In genomic region chr9:43293058-43293457, GRCm38 (mm10) we compare ENCODE assay signal across 31 mouse cellular contexts. TPM values are rescaled to one million over a fixed set of nuclear protein-coding genes. Genes with fewer than 3 reads are reported as not detected.
A peak's percentile ranks its signal among the peaks of the same experiment; 100 is the strongest.
DNase-seq lines count a peak whose midpoint lies in the region; ATAC-seq lines count a peak whose summit lies in the region.
"Had no signal": no experiment of that assay in that cellular context is flagged by ENCODE, and none has a peak within 500 bp of the region (broad histone marks: within the 10 kb centered on the region; RNA-seq: fewer than 3 reads in every experiment).

No protein-coding gene starts in this region.

- intact Hi-C loops in heart, postnatal 36 days (cut with DNase I): no loop called here

- no peak for ATAC-seq in erythroid progenitor cell, adult 5-6 weeks (replicated peaks; ENCODE audit: low FRiP score, poor library complexity, severe bottlenecking)
- no peak for ATAC-seq in liver, embryonic 12.5 days
- ATAC-seq in kidney, embryonic 14.5 days (ENCODE audit: low FRiP score, low TSS enrichment): no peak
- ATAC-seq: CD4-positive, CD25-positive, alpha-beta regulatory T cell, adult 4 months; forebrain, embryonic 14.5 days; forebrain, postnatal 0 days; hindbrain, embryonic 16.5 days; intestine, embryonic 15.5 days had no signal

- DNase-seq in heart, adult 18-20 months: peak; percentile 37 to 53
- DNase-seq in heart, postnatal 36 days: no peak
- peak; percentile 81 for DNase-seq in NIH3T3 (ENCODE audit: low read depth)
- peak; percentile 80 for DNase-seq in fat pad, adult 2 months (ENCODE audit: extremely low read depth, low read depth, low spot score)
- DNase-seq: adrenal gland, adult 2 months; adrenal gland, postnatal 14 days; cerebellum, adult 11 months; cerebellum, adult 2 months; cerebellum, adult 9-11 months; cerebellum, postnatal 25 days; forebrain, postnatal 0 days; gastrocnemius, postnatal 25 days; heart, adult 2 months; heart, postnatal 14 days; kidney, adult 11 months; kidney, adult 8-10 months had no signal

- H3K27me3 ChIP-seq in liver, embryonic 12.5 days (replicated peaks): no peaks in the 10 kb centered on the region
- H3K27me3 ChIP-seq in kidney, embryonic 14.5 days (ENCODE audit: control insufficient read depth, insufficient read depth, low read length): no peaks in the 10 kb centered on the region
- H3K27me3 ChIP-seq: embryonic facial prominence, embryonic 12.5 days; embryonic facial prominence, embryonic 15.5 days; hindbrain, embryonic 12.5 days; intestine, embryonic 15.5 days had no signal

- H3K27ac ChIP-seq in liver, embryonic 12.5 days: no peak overlapping the region
- no peak overlapping the region for H3K27ac ChIP-seq in kidney, embryonic 14.5 days (ENCODE audit: low read depth, low read length)
- H3K27ac ChIP-seq: embryonic facial prominence, embryonic 12.5 days; embryonic facial prominence, embryonic 15.5 days; heart, adult 2 months; heart, embryonic 10.5 days; heart, embryonic 13.5 days; hindbrain, embryonic 12.5 days; intestine, embryonic 15.5 days had no signal

- WGBS in liver, embryonic 12.5 days (ENCODE audit: insufficient replicate concordance): 70% methylated on average over 6 of the region's 6 CpGs
- WGBS in kidney, embryonic 14.5 days: 78% methylated on average over 6 of the region's 6 CpGs

- no peaks in the 10 kb centered on the region for H3K9me3 ChIP-seq in liver, embryonic 12.5 days (replicated peaks)
- H3K9me3 ChIP-seq in kidney, embryonic 14.5 days (ENCODE audit: control insufficient read depth, low read length): no peaks in the 10 kb centered on the region
- H3K9me3 ChIP-seq: embryonic facial prominence, embryonic 12.5 days; embryonic facial prominence, embryonic 15.5 days; heart, embryonic 10.5 days; heart, embryonic 13.5 days; hindbrain, embryonic 12.5 days; intestine, embryonic 15.5 days had no signal

- H3K4me1 ChIP-seq in liver, embryonic 12.5 days: no peaks in the 10 kb centered on the region
- H3K4me1 ChIP-seq in kidney, embryonic 14.5 days (ENCODE audit: control insufficient read depth, insufficient read depth, low read length): no peaks in the 10 kb centered on the region
- H3K4me1 ChIP-seq: embryonic facial prominence, embryonic 12.5 days; embryonic facial prominence, embryonic 15.5 days; heart, embryonic 10.5 days; heart, embryonic 13.5 days; hindbrain, embryonic 12.5 days; intestine, embryonic 15.5 days had no signal

- no peak overlapping the region for H3K4me3 ChIP-seq in liver, embryonic 12.5 days
- H3K4me3 ChIP-seq in kidney, embryonic 14.5 days (ENCODE audit: low read length): no peak overlapping the region
- H3K4me3 ChIP-seq: embryonic facial prominence, embryonic 12.5 days; embryonic facial prominence, embryonic 15.5 days; heart, adult 2 months; heart, embryonic 10.5 days; heart, embryonic 13.5 days; hindbrain, embryonic 12.5 days; intestine, embryonic 15.5 days had no signal

- H3K4me2 ChIP-seq in liver, embryonic 12.5 days: no peak overlapping the region
- H3K4me2 ChIP-seq in kidney, embryonic 14.5 days (replicated peaks; ENCODE audit: low read depth, low read length): no peak overlapping the region
- H3K4me2 ChIP-seq: embryonic facial prominence, embryonic 12.5 days; embryonic facial prominence, embryonic 15.5 days; heart, embryonic 13.5 days; hindbrain, embryonic 12.5 days; intestine, embryonic 15.5 days had no signal

- no peak overlapping the region for H3K9ac ChIP-seq in liver, embryonic 12.5 days
- H3K9ac ChIP-seq in kidney, embryonic 14.5 days (ENCODE audit: low read depth, low read length): no peak overlapping the region
- H3K9ac ChIP-seq: embryonic facial prominence, embryonic 12.5 days; embryonic facial prominence, embryonic 15.5 days; forebrain, postnatal 0 days; heart, embryonic 13.5 days; hindbrain, embryonic 12.5 days; intestine, embryonic 15.5 days had no signal

- H3K36me3 ChIP-seq in liver, embryonic 12.5 days: no peaks in the 10 kb centered on the region
- H3K36me3 ChIP-seq in kidney, embryonic 14.5 days (ENCODE audit: control insufficient read depth, insufficient read depth, low read length): no peaks in the 10 kb centered on the region
- H3K36me3 ChIP-seq: embryonic facial prominence, embryonic 12.5 days; embryonic facial prominence, embryonic 15.5 days; heart, embryonic 10.5 days; heart, embryonic 13.5 days; hindbrain, embryonic 12.5 days; intestine, embryonic 15.5 days had no signal

RNA-seq across cellular contexts. Expression of gene Trim29, which starts 17.6 kb away (rescaled TPM):
- under 1 TPM in 1 of 2 experiments, not detected in 1; 0.10 TPM for total RNA-seq in heart, adult 18-20 months (2021)
- under 1 TPM in 1 of 2 experiments, not detected in 1; 0.11 TPM for total RNA-seq in heart, postnatal 36 days (2021)
- total RNA-seq in erythroid progenitor cell, adult 5-6 weeks (2015; ENCODE audit: low replicate concordance): not detected in 2 replicates
- not detected in 2 replicates for total RNA-seq in erythroid progenitor cell, adult 5-6 weeks (2017; ENCODE audit: low replicate concordance)
- not detected in 2 replicates for polyA plus RNA-seq in liver, embryonic 12.5 days (2016; fragmentation: Nextera tagmentation; extraction: Ambion mirVana)
- polyA plus RNA-seq in kidney, embryonic 14.5 days (2014; fragmentation: Nextera tagmentation; extraction: Ambion mirVana): 0.31 and 0.50 TPM in 2 replicates
- total RNA-seq: common myeloid progenitor, adult 5-6 weeks; forebrain, postnatal 0 days; gastrocnemius, postnatal 25 days; hematopoietic stem cell, adult 5-6 weeks; MEL had no signal
- polyA plus RNA-seq: CD4-positive, CD25-positive, alpha-beta regulatory T cell, adult 4 months; forebrain, embryonic 14.5 days; hindbrain, embryonic 16.5 days had no signal

RNA-seq across cellular contexts. Expression of gene Oaf, which starts 53.3 kb away (rescaled TPM):
- 1 to 10 TPM; 6.4 to 7.7 TPM for total RNA-seq in heart, adult 18-20 months (2021)
- 1 to 10 TPM; 8.2 to 8.9 TPM for total RNA-seq in heart, postnatal 36 days (2021)
- total RNA-seq in erythroid progenitor cell, adult 5-6 weeks (2015; ENCODE audit: low replicate concordance): 8.3 and 38.6 TPM in 2 replicates
- total RNA-seq in erythroid progenitor cell, adult 5-6 weeks (2017; ENCODE audit: low replicate concordance): 5.1 and 14.5 TPM in 2 replicates
- polyA plus RNA-seq in liver, embryonic 12.5 days (2016; fragmentation: Nextera tagmentation; extraction: Ambion mirVana): 37.8 and 44.1 TPM in 2 replicates
- 88.5 and 88.9 TPM in 2 replicates for polyA plus RNA-seq in kidney, embryonic 14.5 days (2014; fragmentation: Nextera tagmentation; extraction: Ambion mirVana)

Comparison
In these comparisons a context has a peak if more than half of its experiments do, and no peak if none do; other contexts are left out.
1. DNase-seq: peak in heart, adult 18-20 months (2 of 2), NIH3T3 (single experiment) and fat pad, adult 2 months (single experiment); none in heart, postnatal 36 days (0 of 2).